Mouse (Mus musculus) cerebellum, postnatal 4 days (tissue): ENCODE data around the gene Vdac1.
"Not testable (repeated sequence)": the region's sequence is repeated elsewhere in the genome, so short reads cannot be mapped to it uniquely, and the experiment has no call there.

Source experiments
- DNase-seq, 2 experiments: peaks; one replicate each; pipeline ENCODE4 v3.0.0; 2022; ENCODE audit warnings: low spot score in 2 of 2, mixed read lengths in 1 of 2

Vdac1 gene

GRCm38 (mm10) chr11:52373841-52374240 lies 13.2 kb downstream of the Vdac1 start:
- DNase-seq, result no peak

- DNase-seq, result peak; percentile 33 to 53
These were observed 13.7 kb downstream of the Vdac1 start for GRCm38 (mm10) chr11:52374340-52374739.

GRCm38 (mm10) chr11:52377579-52377978 lies 16.9 kb downstream of the Vdac1 start:
- DNase-seq, result no peak

- DNase-seq, result no peak
These were observed 18.6 kb downstream of the Vdac1 start for GRCm38 (mm10) chr11:52379241-52379640.

GRCm38 (mm10) chr11:52383741-52384140 lies 23.1 kb downstream of the Vdac1 start:
- no peak for DNase-seq

GRCm38 (mm10) chr11:52384667-52385066 lies 24.0 kb downstream of the Vdac1 start:
- no peak for DNase-seq

GRCm38 (mm10) chr11:52386892-52387291 lies 26.2 kb downstream of the Vdac1 start:
- no peak for DNase-seq

GRCm38 (mm10) chr11:52388150-52388549 lies 27.5 kb downstream of the Vdac1 start:
- no peak for DNase-seq

- DNase-seq, result not testable (repeated sequence)
These were observed 28.3 kb downstream of the Vdac1 start for GRCm38 (mm10) chr11:52388979-52389378.

GRCm38 (mm10) chr11:52389933-52390332 lies 29.3 kb downstream of the Vdac1 start:
- no peak for DNase-seq

GRCm38 (mm10) chr11:52394494-52394893 lies 33.8 kb downstream of the Vdac1 start:
- DNase-seq, result no peak

GRCm38 (mm10) chr11:52395343-52395742 lies 34.7 kb downstream of the Vdac1 start:
- no peak for DNase-seq

- peak; percentile 82 to 88 for DNase-seq
These were observed 35.4 kb downstream of the Vdac1 start, which contains the start of gene 9530068E07Rik for GRCm38 (mm10) chr11:52395940-52396596. Gene 9530068E07Rik, plus strand, starts transcription at chr11:52396428.

- no peak for DNase-seq
These were observed 36.0 kb downstream of the Vdac1 start for GRCm38 (mm10) chr11:52396597-52397188.

GRCm38 (mm10) chr11:52397385-52397987 lies 36.8 kb downstream of the Vdac1 start:
- DNase-seq, result no peak

GRCm38 (mm10) chr11:52401476-52401875 lies 40.8 kb downstream of the Vdac1 start:
- DNase-seq, result no peak

GRCm38 (mm10) chr11:52402566-52402965 lies 41.9 kb downstream of the Vdac1 start:
- no peak for DNase-seq

- no peak for DNase-seq
These were observed 43.5 kb downstream of the Vdac1 start for GRCm38 (mm10) chr11:52404209-52404608.

- DNase-seq, result no peak
These were observed 44.6 kb downstream of the Vdac1 start for GRCm38 (mm10) chr11:52405196-52405688.

GRCm38 (mm10) chr11:52409316-52409715 lies 48.7 kb downstream of the Vdac1 start:
- no peak for DNase-seq

GRCm38 (mm10) chr11:52418358-52418757 lies 57.7 kb downstream of the Vdac1 start:
- no peak for DNase-seq

- no peak for DNase-seq
These were observed 58.6 kb downstream of the Vdac1 start for GRCm38 (mm10) chr11:52419246-52419645.

GRCm38 (mm10) chr11:52419861-52420260 lies 59.2 kb downstream of the Vdac1 start:
- no peak for DNase-seq
